Mouse (Mus musculus) forelimb bud, embryonic 11.5 days (tissue): ENCODE measurements at regions not wholly inside any gene's neighbourhood (a gene's known extent, or its start where the extent isn't known, plus 50 kb on each side); places are given as distances from the start of the nearest gene placed in this dataset.

Source experiments
- DNase-seq: peaks from one replicate; pipeline ENCODE4 v3.0.0-alpha.2; 2012; ENCODE audit warnings: low read depth, low spot score

DNA sequence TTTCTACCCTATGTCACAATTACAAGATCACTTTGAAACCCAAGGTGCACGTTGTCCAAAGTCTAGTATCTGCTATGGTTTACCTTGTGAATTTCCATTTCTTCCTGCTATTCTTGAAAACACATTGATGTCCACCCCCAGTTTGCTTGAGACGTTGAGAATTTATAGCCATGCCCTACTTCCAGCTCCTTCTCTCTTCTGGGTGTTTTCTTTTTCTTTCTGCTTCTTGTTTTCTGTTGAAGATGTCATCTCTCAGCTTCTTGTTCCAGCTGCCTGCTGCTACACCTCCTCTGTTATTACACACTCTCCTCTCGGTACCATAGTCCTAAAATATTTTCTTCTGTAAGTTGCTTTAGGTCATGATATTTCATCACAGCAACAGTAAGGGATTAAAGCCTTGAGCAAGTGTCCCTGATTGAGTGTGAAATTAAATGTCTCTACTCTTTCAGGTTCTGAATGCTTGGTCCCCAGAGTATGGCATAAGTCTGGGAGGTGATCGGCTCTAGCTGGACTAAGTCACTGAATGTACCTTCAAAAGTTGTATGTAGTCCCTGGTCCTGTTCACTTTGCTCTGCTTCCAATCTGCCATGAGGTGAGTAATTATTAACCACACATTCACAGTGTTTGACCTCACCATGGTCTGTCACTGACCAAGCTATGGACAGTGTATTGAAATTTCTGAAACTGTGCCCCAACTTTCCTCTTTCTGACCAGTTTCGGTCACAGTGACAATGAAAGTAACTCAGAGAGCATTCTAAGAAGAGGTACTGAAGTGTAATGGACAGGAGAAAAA lies 718.1 kb downstream of the Epm2a start:
- DNase-seq: no peak

DNA sequence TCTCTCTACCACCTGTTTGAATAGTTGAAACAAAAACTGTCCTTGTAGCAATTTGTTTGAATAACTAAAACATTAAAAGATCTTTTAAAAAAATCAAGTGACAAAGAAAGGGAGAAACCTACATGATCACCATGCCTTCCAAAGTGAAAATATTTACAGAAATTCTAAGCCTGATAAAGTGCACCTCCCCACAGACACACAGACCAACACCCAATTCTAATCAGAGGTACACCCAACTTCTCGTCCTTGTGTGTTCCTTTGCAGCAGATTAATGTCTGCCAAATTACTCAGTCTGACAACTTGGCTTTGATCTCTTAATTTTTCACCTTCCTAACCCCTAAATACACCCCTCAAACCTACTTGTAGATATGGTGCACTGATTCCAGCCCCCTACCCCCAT lies 719.1 kb downstream of the Epm2a start:
- DNase-seq: no peak

DNA sequence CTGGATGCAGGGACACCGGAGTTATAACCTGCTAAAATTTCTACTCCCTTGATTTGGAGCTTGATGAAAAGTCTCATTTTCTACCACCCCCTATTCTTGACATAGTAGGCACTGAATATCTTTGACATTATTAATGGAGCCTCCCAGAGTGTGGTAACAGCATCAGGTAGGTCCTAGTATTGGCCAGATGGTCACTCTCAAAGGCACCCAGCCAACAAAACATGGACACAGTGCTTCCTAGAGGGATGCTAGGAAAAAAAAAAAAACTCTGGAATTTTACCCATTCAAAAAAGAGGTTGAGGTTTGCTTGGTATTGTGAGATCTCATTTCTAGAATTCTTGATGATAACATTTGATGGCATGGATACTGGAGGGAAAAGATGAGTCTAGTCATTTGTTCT lies 740.8 kb downstream of the Epm2a start:
- DNase-seq: no peak

DNA sequence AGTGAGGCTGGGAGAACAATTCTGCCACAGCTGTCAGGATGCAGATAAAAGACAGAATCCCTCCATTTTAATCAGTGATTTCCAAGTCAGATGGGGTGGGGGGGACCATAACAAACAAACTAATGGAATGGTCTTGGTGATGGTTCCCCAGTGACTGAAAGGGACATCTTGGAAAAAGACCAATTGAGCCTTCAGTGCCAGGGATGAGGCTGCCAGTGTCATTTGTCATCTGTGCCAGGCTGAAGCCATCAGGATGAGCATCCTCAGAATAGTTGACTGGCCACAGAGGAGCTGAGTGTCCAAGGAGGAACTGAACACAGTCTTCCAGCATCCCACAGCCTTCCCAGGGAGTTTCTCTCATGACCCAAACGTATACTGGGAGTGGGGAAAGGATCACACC lies 749.3 kb downstream of the Epm2a start:
- DNase-seq: no peak

DNA sequence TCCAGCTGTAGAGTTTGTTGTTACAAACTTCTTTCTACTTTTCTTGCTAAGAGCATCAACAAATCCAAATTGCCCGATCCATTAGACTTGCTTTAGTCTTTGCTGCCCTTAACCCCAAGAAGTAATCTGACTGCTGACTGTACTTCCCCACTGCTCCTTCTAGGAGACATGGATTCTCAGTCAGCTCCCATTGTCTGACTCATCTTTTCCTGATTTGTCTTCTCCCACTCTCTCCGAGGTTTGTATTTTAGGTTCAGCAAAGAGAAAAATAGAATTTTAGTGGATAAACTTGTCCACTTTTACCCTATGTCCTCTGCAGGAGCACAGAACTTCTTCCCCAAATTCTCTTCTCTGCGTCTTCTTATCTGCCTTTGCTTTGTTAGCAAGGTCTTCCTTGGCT lies 753.5 kb downstream of the Epm2a start:
- no peak for DNase-seq

DNA sequence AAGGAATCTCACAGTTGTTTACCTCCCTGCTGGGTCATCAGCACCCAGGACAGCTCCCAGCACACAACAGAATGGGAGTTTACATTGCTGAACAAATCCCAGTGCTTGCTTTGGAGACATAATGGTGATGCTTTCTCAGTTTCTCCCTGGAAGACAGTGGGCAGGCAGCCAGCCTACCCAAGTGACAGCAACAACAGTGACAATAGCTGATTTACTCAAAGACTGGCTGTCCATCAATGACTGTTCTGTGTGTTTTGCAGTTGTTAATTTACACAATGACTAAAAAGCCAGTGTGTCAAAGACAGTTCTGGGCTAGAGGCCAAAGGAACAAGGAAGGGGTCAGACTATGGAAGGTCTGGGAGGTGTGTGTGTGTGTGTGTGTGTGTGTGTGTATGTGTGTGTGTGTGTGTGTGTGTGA lies 762.2 kb downstream of the Utrn start:
- DNase-seq: peak; percentile 53

DNA sequence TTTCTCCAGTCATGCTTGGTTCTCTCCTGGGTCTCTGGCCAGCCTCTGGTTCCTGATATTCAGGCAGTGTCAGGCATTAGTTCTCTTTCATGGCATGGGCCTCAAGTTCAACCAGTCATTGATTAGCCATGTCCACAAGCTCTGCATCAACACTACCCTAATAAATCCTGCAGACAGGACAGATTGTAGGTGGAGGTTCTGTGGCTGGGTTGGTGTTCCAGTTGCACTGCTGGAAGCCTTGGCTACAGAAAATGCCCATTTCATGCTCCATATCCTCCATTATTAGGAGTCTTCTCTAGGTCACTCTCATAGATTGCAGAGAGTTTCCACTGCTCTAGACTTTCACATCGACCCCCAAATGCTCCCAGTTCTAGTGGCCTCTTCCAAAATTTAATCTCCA lies 757.4 kb downstream of the Utrn start:
- DNase-seq: no peak

DNA sequence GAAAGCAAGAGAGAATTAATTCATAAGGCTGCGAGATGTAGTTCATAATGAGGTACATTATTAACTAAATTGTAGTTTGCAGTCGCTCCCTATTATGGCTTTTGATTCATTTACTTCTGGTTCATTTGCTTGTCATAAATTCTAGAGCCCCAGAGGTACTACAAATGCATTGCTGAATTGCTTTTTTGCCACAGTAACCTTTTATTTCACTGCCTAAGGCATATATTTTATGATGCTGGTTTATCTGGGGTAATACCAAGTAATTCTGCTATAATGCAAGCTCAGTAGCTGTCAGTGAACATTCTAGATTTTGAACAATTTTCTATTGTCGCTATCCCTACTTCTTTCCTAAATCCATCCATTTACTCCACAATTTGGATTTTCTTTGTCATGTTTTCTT lies 753.4 kb downstream of the Utrn start:
- no peak for DNase-seq

DNA sequence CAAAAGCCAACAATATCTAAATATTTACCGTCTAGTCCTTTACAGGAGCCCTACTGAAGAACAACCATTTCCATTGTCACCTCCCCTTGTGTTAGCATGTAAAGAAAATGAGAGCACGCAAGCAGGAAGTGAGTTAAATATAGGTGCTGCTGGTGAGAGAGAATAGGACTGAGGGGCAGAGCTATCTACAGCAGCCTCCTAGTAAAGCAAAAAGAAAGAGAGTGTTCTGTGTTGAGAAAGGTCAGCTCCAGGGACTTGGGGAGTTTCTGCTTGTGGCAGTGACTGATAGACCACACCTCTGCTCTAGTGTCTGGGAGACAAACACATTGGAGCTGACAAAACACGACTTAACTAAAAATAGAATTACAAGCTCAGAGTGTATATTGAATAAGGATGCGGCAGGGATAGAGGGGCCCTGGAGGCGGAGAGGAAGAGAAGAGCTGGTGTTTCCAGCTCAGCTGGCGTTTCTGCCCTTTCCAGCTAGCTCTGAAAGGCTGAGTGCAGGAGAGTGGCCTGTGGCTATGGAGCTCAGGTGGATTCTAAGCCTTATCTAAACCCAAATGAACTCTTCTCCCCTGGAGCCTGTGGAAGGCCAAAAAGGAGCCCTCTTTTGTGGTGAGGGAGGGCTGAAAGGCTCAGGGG lies 752.4 kb downstream of the Utrn start:
- DNase-seq: no peak

DNA sequence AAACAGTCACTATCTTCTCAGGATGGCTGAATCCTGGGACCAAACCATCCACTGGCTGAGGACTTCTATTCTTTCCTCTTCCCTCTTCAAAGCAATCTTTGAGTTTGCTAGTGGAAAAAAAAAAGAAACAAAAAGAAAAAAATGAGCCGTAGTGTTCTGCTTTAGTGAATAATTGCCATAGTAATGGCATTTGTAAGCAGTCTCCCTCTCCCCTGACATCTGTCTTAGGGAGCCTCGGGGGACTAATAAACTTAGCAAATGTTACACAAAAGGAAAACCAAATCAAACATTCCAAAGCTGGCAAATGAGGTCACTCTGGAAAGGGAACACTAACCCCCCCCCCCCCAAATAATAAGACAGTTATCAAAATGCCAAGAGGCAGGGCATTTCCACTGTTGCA lies 744.9 kb downstream of the Utrn start:
- peak; percentile 6 for DNase-seq

DNA sequence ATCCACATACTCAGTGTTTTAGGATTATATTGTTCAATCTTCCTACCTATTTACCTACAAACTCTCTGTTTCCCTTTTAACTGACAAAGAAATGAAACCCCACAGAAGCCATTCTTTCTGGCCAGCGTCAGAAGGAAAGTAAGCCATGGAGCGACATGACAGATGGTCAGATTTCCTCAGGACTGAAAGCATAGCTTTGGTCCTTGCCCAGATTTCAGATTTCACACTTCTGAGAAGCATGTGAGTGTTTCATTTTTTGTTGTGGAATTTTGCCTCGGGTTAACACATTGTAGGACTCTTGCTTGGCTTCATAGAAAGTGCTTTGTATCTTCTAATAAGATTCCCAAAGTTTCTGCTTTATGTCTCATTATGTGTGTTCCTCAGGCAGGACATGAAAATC lies 739.7 kb downstream of the Utrn start:
- no peak for DNase-seq

DNA sequence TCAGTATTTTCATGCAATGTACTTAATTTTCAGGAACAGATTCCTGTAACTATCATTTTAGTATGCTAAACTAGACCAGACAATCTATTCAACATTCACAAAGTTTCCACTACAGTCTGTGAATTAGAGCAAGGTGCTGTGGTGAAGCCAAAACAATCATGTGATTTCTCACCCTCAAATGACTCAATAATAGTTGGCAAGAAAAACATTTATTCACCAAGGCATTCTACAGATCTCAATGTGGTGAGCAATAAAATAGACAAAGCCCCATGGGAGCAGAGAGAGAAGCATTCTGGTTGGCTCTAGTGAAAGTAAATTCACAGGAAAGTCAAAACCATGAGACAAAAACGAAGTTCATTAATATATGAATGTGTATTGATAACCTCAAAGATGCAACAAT lies 724.5 kb downstream of the Utrn start:
- DNase-seq: no peak

DNA sequence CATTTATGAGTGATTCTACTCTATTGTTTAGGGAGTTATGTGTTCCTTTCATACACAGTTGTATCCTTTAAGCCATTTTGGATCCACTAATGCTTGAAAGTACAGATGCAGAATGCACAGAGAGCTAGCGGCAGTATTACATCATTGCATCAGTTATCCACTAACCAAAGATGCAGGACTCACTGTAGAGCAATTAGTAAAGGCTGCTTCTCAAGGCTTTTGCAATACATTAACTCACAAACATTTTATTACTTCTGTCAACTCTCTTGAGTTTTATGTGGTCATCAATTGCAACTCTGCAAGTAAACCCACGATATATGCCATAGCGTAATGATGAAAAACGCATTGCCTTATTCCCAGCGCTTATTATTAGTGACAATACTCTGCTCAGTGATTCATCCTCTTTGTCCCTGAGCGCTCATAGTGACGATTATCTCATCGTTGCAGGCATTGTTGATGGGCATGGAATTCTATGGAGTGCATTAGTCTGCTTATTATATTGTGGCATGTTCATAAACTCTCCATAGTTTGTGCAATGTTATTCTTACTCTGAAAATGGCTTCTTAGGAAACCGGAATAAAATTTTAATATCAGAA lies 722.1 kb downstream of the Utrn start:
- no peak for DNase-seq

DNA sequence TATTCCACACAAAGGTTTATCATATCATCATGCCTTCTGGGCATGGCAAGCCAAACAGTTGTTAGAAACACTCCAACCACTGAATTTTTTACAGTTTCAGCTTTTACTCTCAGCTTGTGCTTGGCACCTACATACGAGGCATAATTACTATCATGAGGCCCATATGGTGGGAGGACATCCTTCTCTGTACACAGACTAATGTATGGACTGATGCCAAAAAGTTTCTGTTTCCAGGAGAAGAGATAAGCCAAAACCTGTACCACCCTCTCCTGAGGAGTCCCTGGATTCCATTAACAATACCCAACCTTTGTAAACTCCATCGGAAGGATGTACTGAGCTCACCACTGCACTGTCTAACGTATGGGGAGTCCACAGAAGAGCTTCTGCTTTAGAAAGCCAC lies 698.9 kb downstream of the Utrn start:
- no peak for DNase-seq

DNA sequence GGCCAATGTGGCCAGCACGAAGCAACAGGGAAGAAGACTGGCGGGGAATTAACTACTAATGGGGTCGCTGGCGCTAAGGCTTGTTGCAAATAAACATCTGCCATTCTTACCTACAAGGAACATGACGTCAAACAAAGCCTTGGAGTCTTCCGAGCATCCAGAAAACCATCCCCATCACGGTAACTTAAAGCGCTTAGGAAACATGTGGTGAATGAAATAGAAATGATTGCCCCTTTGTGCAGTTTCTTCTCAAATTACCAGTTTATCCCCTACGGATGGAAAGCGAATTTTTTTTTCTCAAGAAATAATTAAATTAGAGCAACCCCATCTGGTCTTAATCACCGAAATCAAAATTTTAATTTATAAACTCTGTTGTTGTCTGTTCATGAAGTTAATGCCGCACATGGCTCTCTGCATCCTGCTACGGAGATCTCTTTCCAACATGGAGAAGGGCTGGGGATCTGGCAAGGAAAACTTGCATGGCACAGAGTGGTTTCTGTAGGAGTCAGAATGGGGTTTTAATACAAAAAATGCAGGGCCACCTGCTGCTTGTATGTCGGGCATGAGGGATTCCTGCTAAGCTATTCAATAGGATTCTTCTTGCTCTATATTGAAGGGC lies 694.9 kb downstream of the Utrn start:
- DNase-seq: peak; percentile 8

DNA sequence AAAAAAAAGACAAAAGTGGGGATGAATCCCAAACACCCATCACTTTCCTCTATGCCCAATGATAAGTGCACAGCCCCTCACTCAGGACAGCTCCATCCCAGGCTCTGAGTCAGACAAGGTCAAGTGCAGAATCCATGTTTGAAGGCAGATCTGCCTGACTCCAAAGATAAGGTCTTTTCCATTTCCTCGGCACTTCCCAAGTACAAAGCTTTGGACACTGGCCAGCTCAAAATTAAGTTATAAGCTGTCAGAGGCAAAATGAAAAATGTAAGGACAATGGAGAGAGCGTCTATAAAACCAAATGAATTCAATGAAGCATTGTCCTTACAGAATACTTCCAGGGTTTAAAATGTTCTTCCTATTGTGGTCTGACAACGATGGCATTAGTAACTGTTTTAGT lies 694.0 kb downstream of the Utrn start:
- DNase-seq: no peak

DNA sequence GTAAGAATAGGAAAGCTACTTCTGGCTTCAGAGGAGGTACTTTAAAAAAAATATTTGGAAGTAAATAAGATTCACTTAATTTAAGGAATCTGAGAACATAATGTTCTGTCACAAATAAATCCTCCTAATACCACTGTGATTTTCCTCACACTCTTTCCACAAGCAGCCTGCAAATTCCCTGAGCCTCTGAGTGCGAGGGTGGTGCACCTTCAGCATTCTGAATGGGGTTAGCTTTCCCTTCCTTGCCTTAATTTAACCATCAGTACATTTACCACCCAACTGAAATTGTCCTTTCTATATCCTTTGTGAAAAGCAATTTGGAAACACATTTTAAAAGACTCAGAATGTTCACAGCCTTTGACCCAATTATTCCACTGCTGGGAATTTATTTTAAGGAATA lies 691.7 kb downstream of the Utrn start:
- DNase-seq: no peak

DNA sequence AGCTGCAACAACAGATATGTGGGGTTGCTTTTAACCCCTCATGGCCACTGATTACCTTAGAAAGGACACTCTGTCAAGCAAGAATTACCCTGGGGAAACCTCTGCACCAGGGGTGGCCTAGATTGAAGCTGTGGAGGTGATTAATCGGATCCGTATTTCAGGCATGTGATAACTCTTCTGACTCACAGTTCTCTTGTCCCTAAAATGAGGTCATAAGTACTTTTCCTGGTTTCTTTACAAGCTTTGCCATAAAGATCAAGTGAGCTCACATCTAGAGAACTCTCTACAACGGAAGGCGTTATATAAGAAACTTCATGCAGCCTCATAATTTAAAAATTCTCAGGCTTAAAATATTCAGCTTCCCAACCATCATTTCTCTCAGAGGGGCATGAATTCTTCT lies 688.2 kb downstream of the Utrn start:
- DNase-seq: no peak

DNA sequence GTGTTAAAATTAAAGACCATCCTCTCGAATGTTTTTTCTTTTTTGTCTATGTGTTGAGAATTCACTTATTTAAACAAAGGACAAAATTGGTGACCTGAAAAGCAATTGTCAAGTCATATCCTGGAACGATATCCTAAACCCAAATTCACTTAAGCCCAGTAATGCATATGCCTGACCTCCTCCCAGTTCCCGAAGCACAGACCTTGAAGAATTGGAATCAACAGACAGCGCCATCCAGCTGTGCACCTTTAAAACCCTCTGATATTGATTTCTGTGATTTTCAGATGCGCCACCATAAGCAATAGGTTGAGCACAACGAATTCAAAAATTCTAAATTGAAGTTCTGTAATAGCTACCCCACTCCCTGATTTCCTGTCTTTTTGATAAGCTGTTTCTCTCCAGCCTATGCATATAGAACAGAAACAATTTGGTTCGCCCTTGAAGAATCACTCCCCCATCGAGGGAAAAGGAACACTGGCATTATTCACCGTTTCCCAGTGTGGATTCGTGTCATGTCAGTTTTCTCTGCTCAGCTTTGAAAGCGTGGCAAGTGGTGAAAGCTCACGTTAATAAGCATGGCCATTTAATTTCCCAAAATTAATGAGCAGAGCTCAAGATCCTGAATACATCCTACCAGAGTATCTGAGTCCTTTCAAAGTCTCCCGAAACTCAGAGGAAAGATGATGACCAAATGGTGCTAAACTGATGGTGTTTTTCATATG lies 682.1 kb downstream of the Utrn start:
- no peak for DNase-seq

DNA sequence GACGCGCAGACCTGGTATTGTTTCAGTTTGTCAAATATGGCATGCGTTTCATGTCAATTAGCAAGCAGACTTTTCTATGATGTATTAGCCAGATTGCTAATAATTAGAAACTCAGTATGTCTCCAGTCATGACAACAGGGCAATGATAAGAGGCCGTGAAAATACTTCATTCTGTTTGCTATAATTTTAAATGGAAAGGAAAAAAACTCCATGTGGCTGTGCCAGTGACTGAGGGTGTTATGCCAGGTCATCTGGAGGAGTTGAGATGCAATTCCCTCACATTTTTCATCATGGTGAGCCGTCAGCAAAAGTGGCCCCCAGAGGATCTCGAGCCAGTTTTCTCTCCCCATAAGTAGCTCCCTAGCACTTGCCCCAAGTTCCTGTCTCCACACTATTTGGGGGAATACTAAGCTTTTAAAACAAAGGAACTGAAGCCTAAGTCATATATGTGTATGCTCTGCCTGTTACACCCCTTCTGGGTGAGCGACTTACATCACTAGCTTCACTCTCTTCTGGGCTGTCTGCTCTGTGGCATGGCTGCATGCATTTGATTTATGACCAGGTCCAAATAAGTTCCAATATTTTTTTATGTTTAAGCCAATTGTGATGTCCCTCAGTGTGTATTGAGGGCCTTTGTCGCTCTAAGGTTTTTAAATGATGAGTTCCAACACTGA lies 681.4 kb downstream of the Utrn start:
- DNase-seq: no peak

DNA sequence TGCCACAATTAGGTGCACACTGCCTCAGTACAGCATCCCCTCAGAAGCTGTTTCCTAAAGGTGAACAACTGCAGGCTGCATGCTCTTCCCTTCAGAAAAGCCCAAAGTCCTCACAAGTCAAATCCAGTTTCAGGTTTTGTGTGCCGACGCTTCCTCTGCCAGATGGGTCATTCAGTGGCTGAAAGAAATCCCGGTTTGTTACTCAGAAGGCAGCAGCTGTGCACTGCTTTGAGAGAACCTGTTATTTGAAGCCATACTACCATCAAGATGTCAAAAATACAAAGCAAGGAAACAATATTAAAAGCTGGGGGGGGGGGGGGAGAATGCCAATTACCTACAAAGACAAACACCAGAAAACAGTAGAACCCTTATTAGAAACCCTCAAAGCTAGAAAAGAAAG lies 678.7 kb downstream of the Utrn start:
- DNase-seq: peak; percentile 14
